Mouse (Mus musculus) adrenal gland, adult 8-10 months (tissue): ENCODE results near the gene Dok1. TPM values are rescaled to one million over a fixed set of nuclear protein-coding genes. Genes with fewer than 3 reads are reported as not detected.

Experiments
- DNase-seq: peaks from one replicate; pipeline ENCODE4 v3.0.0; 2022
- total RNA-seq, 4 experiments: library from RNA; stranded (reverse); gene quantifications; 2 replicates each; pipeline ENCODE4 v1.2.4; 2022

The Dok1 gene
- total RNA-seq = 10 to 100 TPM; 12.7 to 13.8 (median 13.4) TPM

GRCm38 (mm10) chr6:83033249-83034185, at the start of gene Dok1, which contains the start of gene Loxl3:
Gene Dok1 (minus strand): TSS chr6:83033471.
Gene Loxl3 (plus strand): TSS chr6:83034173.
- peak; percentile 63 for DNase-seq

DNA sequence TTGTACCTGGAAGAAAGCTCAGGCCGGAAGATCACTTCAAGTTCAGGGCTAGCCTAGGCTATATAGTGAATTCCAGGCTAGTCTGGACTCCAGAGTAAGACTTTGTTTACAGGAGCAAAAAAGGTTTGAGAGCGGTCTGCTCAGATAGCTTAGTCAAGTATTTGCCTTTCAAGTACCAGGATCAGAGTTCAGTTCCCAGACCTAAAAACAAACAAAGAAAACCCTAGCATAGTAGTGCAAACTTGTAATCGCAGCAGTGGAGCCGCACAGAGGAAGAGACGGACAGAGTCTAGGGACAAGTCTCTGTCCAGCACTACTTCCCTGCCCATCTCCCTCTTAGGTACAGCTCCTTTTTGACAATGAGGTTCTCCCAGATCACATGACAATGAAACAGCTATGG, 46.9 kb upstream of the Dok1 start:
- DNase-seq = no peak

DNA sequence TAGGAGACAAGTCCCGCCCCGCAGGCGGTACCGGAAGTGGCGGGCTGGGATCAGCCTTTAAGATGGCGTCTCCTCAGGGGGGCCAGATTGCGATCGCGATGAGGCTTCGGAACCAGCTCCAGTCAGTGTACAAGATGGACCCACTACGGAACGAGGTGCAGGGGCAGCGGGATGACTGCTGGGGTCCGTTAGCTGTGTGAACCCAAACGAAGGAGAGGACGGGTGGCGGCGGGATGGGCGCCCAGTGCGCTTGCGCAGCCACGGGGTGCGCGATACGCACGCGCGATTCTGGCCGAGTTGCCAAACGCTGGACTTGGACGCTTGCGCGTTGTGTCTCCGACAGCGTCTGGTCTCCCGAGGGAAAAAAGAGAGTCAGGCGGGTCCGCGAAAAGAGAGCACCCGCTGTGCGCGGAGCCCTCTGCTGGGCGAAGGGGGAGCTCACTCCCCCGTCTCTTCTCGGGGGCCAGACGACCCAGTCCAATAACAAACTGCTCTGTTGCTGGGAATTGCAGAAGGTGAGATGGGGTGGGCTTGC, 45.1 kb upstream of the Dok1 start:
- peak; percentile 98 for DNase-seq

DNA sequence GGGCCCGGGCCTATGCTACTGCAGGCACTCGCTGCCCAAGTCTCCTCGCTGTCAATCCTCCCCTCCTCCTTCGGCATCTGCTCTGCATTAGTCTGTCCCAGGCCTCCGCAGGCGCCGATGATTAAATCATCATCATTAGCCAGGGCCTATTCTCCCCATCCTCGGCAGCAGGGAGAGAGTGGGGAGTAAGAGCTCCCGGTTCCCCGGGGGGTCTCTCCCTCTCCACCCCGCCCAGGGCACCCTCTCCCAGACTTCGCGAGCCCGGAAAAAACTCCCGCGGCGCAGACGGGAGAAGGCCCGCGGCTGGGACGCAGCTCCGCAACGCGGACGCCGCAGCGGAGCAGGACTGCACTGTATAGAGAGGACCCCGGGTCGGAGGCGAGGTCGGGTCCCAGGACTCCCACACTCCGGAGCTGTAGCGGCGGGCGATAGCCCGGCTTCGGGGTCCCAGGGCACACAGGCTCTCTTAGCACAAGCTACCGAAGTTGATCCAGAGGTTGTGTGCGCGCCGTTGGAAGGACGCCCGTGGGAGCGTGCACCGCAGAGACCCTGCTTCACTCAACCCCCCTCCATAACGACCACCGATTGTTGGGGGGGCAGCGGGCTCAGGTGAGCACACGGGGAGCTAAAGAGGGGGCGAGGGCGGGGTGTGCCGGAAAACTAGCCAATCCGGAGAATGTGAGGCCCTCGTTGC, 44.5 kb upstream of the Dok1 start, which contains the start of gene Pcgf1:
Gene Pcgf1, plus strand, starts transcription at position 240 of the 694 bp plus-strand sequence.
- DNase-seq = peak; percentile 50

DNA sequence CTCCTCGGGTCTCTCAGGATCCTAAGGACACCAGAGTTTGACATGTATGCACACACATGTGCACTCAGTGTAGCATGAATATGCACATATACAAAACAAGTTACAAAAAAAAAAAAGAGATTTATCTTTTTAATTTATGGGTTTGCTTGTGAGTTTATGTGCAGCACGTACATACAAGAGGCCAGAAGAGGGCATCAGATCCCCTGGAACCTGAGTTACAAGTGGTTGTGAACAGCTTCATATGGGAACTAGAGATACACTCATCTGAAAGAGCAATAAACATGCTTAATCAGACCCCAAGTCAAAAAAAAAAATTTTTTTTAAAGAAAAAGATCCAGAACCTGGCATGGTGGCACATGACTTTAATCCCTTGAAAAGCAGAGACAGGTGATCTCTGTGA, 41.7 kb upstream of the Dok1 start:
- DNase-seq = no peak

DNA sequence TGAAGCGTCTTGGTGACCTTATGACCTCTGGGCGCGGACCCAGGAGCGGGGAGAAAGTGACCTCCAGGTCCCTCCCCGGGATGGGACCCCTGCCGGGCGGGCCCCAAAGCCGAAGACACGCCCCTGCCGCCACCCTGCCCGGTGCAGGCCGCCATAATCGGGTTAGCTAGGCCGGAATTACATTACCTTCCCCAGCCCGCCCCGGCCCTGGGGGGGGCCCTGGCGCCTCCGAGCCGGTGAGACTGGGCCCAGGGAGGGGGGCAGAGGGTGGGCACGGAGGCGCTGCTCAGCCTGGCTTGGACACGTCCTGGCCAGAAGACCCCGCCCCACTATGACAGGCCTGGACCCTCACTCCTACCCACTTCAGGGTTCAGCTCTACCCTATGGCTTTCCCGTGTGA, 37.9 kb upstream of the Dok1 start:
- DNase-seq = no peak

DNA sequence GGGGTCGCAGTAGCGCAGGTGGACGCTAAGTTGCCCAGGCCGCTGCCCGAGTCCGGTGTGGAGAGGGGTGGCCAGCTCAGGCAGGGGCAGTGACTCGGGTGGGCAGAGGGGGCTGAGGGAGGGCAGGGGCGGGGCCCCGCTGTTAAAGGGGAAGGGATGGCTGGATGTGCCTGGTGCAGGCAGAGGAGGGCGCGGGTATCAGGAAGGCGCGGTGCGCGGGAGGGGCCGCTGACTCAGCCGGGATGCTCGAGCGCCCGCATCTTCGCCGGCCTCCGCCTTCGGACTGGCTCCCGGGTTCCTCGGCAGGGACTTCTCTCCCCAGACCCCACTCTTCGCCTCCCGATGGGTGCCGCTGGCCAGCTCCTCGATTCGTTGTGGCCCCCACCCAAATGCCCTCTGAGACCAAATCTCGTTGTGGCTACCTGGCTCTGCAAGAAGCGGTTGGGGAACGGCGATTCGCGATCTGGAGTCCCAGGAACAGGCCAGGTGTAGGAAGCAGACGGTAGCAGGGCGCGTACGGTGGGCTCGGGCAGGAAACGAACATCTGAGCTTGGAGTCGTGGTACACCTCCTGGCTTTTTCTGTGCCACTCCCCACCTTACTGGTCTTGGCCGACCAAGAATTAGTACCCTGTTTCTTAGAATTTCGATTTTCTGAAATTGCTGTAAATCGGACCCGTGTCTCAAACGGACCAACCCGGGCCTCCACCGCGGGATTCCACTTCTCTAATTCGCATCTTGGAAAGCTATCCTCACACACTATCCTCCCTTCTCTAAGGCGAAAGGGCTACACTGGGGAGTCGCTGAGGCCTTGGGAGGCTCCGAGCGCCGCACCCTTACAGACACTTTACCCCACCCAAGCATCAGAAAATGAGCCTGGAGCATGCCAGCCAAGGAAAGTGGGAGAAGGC, 37.3 kb upstream of the Dok1 start:
- DNase-seq = no peak

GRCm38 (mm10) chr6:83070247-83070310, 36.8 kb upstream of the Dok1 start, which contains the start of gene Tlx2:
Gene Tlx2 (minus strand): TSS chr6:83070293.
- no peak for DNase-seq

GRCm38 (mm10) chr6:83069488-83070246, 36.4 kb upstream of the Dok1 start:
- DNase-seq = no peak

DNA sequence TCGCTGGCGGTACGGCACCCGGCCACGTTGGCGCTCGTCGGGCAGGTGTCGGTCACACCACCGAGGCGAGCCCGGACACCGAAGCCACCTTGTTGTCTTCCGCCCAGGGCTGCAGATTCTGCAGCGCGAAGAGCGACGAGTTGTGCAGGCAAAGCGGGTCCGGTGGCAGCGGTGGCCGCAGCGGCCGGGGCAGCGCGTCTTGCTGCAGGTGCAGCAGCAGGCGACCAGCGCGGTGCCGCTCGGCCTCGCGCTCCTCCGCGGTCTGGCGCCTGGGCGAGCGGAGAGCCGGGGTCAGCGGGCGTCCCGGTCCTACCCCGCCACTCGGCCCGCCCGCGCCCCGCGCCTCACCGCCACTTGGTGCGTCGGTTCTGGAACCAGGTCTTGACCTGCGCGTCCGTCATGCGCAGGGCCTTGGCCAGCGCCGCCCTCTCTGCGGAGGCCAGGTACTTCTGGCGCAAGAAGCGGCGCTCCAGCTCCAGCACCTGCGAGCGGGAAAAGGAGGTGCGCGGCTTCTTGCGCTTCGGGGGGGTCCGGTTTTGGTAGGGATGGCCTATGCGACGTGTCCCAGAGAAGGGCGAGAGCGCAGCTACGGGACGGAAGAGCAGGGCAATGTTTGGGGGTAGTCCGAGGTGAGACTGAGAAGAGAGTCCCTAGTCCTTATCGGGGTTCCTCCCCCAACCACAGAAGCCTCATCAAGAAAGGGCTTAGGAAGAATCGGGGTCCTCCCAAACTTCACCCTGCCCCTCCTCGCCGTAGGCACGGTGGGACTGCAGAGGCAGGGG, 35.6 kb upstream of the Dok1 start:
- DNase-seq = no peak

DNA sequence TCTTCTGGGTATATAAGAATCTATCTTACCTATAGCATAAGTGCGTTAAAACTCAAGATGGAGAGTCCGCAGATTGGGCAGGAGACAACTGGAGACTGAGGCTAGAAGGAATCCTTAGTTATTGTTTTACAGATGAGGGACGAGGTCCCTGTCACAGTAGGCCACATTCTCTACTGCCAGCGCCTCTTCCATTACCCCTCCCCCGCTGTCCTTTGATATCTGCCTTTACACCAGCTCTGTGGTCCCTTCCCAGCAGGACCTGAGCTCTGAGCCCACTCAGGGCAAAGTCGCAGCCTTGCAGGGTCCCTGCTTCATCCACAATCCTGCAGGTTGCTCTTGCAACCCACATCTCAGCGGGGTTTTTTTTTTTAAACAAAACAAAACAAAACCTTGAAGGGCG, 35.0 kb upstream of the Dok1 start:
- DNase-seq = no peak

- DNase-seq = no peak
Observed at GRCm38 (mm10) chr6:83066441-83066840, 33.2 kb upstream of the Dok1 start.

DNA sequence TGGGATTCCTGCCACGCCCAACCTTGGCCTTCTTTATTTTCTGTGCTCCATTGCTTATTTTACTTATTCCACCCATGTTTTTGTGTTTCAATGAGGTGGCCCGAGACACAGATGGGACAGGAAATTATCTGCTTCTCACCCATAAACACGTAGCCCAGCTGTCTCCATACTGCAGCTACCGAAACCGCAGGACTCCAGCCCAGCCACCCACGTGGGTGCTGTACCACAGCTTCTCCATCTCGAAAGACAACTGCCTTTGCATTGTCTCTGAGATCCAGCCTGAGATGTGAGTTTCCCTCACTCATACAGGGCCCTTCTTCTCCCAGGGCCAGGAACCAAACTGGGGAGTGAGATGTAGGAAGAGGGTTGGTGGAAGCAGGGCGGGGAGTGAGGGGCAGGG, 32.7 kb upstream of the Dok1 start:
- no peak for DNase-seq

DNA sequence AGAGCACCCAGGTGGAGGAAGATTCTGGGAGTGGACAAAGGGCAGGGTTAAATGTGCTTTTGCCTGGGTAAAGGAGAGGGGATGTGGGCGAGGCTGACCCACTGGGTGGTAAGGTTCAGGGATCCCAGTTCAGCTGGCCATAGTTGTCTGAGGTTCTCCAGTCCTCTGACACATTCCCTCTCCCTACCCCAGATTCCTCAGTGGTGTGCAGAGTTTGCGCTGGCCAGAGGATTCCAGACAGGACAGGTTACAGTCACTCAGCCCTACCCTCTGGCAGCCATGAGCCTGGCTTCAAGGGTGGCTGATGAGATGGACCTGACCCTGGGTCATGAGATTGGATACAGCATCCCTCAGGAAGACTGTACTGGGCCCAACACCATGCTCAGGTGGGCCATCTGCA, 25.5 kb upstream of the Dok1 start:
- no peak for DNase-seq

DNA sequence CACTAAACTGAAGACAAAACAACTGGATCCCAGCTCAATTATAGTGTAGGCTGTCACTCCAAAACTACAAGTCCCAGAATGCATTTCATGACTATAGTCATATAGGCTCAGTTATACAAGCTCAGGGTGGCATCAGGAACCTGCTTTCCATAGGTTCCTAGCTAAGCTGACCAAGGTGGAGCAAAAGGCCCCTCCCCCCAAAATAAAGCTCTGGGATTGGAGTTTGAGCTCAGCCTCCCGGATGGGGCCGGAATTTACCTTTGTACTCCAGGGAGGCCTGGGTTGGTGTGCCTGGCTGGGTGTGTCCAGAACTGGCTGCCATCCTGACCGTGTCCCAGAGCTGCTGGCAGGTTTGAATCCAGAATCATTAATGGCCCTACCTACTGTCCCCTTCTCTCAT, 24.5 kb upstream of the Dok1 start, which contains the start of gene Dqx1:
Gene Dqx1, plus strand, starts transcription at position 55 of the 400 bp plus-strand sequence.
- no peak for DNase-seq

GRCm38 (mm10) chr6:83054871-83055431, 21.7 kb upstream of the Dok1 start, which contains the start of gene Htra2:
Gene Htra2 (minus strand): TSS chr6:83055273.
- DNase-seq = no peak

DNA sequence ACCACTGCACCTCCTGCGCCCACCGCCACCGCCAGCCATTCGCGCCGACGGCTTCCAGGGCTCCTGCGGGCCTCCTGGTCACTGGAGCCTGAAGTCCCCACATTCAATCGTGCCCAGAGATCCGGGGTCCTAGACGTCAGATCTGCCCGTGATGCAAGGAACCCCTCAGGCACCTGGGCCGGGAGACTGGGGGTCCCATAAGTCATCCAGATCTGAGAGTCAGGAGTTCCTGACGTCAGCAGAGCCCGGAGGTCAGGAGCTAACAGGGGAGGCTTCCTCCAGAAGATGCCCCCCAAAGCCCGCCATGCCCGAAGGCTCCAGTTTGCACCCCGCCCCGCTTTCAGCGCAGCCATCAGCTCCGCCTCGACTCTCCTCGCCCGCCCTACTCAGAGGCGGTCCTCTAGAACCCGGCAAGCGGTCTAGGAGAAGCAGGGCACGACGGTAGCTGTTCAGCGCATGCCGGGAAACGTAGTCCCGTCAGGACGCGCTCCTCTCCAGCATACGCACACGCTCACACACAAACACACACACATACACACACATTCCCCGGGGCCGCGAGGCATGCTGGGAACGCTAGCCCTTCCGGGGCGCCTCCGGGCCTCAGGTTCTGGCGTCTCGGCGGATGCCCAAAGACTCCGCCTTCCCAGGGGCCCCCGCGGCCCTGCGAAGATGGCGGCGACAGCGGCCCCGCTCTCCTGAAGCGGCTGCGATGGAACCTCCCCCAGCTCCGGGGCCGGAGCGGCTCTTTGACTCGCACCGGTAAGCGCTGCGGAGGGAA, 21.0 kb upstream of the Dok1 start, which contains the start of gene Aup1:
Gene Aup1, plus strand, starts transcription at position 448 of the 778 bp plus-strand sequence.
- peak; percentile 97 for DNase-seq

DNA sequence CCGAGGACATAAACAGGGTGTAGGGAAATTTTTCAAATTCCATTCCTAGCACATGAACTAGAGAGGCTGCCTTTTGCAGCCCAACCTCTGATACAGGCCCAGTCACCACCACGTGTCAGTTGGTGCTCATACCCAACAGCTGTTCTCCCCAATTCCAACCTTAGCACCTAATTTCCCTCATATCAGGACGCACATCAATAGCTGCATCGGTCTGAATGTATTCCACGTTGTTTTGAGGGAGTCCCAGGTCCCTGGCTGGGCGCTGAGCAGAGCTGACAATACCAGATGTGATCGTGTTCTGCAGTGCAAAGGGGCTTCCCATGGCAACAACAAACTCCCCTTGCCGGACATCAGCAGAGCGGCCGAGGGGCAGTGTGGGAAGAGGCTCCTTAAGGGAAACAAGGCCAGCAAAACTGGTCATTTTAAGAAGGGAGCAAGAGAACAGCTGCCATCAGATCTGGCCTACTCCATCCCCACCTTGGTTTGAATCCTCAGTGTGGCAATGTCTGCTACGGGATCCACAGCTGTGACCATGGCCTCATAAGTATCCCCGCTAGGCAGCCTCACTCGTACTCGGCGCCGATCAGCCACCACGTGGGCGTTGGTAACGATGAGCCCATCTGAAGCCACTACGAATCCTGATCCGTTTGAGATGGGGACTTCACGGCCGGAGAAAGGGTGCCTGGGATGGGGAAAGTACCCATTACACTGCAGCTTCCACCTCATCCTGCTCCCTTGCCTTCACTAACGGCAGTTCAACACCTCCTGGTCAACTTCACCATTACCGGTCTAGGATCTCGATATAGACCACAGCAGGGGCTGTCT, 20.1 kb upstream of the Dok1 start:
- no peak for DNase-seq

- DNase-seq = no peak
Observed at GRCm38 (mm10) chr6:83049367-83049766, 16.1 kb upstream of the Dok1 start.
